Mouse (Mus musculus): ENCODE measurements around the gene Exoc2.

DNA sequence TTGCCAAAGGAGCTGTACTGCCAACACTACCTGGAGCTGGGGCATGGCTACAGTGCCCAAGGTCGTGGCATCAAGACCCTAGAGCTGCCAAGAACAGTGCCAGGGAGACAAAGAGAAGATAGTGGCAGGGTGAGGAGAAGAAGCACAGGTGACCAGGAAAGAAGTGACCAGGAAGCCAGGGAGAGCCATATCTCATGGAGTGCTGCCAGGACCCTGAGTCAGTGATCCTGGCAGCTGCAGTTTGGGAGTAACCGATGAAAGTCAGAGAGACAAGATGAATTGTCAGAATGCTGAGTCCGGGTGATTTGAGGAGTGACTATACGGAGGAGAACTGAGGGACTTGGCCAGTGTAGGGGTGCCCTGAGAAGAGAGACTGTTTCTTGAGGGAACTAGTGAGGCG lies 180.3 kb downstream of the Exoc2 start:
- TF ChIP-seq POLR2A (IDR thresholded peaks at IDR 0.05; ENCODE audit: insufficient read length, low read depth) (no peak), POLR2AphosphoS2 (IDR thresholded peaks at IDR 0.05; ENCODE audit: insufficient read length, low read depth) (no peak), REST (IDR thresholded peaks at IDR 0.05; ENCODE audit: insufficient read depth, insufficient read length) (no peak), TCF12 (IDR thresholded peaks at IDR 0.05; ENCODE audit: insufficient read depth, poor library complexity, severe bottlenecking) (no peak), E2F4 (IDR thresholded peaks at IDR 0.05; ENCODE audit: insufficient read depth) (no peak), CEBPB (IDR thresholded peaks at IDR 0.05; ENCODE audit: insufficient read depth, poor library complexity, severe bottlenecking) (no peak)
